Mouse (Mus musculus) adrenal gland, postnatal 36 days (tissue): ENCODE measurements around the gene Odf4. TPM values are rescaled to one million over a fixed set of nuclear protein-coding genes. Genes with fewer than 3 reads are reported as not detected.

Experiments used
- DNase-seq, 2 experiments: peaks; one replicate each; pipeline ENCODE4 v3.0.0; 2021; ENCODE audit warnings: mixed read lengths in 1 of 2
- total RNA-seq, 2 experiments: library from RNA; stranded (reverse); gene quantifications; 2 replicates each; pipeline ENCODE4 v1.2.3; 2021

The Odf4 gene
- total RNA-seq, 2 experiments from 2014 or later: 0.46 TPM; not detected in 1

GRCm38 (mm10) chr11:68902367-68902766 lies 24.5 kb downstream of the Odf4 start:
- DNase-seq: no peak

DNA sequence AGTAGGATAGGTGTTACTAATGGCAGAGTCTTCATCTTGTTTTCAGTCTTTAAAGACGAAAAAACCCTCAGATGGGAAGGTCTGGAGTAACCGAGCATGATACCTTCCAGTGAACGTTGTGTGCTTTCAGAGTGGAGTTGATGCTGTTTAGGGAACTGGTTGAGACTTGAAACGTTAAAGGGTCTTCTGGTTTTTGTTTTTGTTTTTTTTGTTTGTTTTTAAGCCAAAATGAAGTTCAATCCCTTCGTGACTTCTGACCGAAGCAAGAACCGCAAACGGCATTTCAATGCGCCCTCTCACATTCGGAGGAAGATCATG lies 24.9 kb downstream of the Odf4 start:
- no peak for DNase-seq

DNA sequence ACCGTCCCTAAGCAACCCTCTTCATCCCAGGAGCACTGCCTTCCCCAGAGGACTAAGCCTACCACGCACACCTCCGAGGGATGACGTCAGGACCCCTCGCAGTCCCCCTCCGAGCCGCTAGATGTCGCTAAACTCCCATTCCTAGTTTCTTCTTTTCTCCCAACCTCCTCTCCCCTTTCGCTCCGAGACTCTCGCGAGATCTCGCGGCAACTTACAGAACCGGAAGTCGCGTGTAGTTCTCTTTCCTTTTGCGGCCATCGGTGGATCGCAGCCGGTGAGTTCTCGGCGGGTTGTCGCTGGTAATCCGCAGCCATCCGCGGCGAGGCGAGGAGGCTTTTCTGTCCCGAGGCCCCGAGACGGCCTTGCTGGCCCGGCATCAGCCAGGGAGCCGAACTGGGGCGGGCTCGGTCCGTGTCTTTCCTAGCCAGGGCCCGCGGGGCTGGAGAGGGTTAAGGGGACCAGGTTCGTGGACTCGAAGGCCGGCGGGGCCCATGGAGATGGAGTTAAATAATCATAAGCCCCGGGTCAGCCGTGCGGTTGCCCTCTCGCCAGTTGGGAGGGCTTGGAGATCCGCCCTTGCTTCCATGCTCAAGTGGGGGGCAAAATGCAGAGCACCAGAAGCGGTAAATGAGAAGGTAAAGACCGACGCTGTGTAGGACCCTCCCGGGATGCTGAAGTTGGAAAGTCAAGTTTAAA lies 25.4 kb downstream of the Odf4 start, which contains the start of gene Rpl26:
Rpl26 (plus strand) TSS at position 233 of the 696 bp plus-strand sequence.
- peak; percentile 97 for DNase-seq

DNA sequence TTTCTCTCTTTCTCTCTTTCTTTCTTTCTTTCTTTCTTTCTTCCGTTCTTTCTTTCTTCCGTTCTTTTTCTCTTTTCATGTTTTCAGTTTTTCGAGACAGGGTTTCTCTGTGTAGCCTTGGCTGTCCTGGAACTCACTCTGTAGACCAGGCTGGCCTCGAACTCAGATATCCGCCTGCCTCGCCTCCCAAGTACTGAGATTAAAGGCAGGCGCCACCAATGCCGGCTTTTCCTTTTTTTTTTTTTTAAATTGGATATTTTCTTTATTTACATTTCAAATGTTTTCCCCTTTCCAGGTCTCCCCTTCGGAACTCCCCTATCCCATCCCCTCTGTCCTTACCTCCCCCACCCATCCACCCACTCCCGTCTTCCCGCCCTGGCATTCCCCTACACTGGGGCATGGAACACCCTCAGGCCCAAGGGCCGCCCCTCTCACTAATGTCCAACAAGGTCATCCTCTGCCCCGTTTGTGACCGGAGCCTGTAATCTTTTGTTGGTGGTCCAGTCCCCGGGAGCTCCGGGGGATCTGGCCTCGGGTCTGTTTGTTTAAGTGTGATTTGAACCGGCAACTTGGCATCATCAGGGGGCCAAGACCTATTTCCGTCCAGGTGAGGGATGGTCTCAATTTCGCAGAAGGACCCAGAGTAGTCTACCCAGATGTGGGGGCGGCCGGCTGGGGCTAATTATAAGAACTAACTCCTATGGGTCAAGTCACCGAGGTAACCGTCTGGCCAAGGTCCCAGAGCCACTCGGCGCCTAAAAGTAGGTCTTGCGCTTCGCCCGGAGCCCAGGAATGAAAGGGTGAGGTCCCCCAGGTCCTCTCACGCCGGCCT lies 26.1 kb downstream of the Odf4 start:
- no peak for DNase-seq

DNA sequence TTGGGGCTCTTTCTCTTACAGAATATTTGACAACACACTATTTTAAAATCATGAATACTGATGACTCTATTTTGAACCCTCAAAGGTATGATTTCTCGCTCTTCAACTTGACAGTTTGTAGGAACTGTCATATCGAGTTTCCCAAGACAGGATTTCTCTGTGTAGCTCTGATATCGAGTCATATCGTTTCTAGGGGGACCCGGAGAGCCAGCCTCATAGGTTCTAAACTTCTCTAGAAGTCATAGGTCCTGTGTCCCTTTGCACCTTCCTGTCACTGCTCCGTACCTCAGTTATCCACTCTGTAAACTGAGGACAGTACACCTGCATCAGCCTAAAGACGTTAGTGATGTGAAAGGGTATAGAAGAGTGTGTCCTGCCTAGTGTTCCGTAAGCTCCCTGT lies 27.1 kb downstream of the Odf4 start:
- DNase-seq: no peak

DNA sequence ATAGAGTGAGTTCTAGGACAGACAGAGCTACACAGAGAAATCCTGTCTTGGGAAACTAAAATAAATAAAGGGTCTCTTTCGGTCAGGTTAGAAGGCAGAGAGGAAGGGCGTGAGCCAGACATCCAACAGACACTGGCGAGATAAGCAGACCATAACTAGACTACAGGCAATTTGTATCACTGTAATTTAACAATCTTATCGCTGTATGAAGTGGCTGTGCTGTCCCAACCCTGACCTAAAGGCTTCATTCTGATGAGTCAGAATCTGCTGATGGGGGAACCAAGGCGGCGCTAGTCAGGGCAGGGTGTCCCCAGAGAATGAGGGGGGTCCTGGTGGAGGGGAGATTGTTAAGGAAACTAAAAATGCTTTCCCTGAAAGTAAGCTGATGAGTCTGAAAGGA lies 28.1 kb downstream of the Odf4 start:
- no peak for DNase-seq

DNA sequence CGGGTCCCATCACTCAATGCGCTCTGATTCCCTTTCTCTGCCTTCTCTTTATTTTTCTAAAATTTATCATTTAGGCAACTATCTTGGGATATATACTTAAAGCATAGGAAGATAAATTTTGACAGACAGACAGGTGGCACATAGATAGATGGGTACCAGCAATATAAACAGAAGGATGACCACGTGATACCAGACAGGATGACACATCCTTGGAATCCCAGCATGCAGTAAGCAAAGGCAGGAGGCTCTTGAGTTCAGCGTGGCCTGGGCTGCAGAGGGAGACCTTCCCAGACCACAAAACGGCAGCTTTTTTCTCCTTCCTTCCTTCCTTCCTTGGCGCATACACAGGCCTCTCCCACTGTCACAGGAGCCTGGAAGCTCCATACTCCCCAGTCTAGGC lies 29.0 kb downstream of the Odf4 start:
- no peak for DNase-seq

DNA sequence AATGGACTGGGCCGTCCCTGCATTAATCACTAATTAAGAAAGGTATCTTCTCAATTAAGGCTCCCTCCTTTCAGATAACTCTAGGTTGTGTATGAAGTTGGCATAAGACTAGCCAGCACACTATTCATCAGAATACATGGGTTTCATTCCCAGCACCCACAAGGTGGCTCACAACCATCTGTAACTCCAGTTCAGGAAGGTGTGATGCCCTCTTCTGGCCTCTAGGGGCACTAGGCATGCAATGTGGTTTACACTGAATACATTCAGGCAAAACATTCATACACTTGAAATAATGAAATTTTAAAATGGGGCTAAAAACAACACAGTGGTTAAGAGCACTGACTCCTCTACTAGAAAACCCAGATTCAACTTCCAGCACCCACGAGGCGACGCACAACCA lies 29.8 kb downstream of the Odf4 start:
- DNase-seq: peak in 1 of 2 experiments; percentile 35

- DNase-seq: no peak
Observed at GRCm38 (mm10) chr11:68896247-68896646, 30.6 kb downstream of the Odf4 start.

GRCm38 (mm10) chr11:68893911-68894464 lies 32.9 kb downstream of the Odf4 start:
- no peak for DNase-seq

DNA sequence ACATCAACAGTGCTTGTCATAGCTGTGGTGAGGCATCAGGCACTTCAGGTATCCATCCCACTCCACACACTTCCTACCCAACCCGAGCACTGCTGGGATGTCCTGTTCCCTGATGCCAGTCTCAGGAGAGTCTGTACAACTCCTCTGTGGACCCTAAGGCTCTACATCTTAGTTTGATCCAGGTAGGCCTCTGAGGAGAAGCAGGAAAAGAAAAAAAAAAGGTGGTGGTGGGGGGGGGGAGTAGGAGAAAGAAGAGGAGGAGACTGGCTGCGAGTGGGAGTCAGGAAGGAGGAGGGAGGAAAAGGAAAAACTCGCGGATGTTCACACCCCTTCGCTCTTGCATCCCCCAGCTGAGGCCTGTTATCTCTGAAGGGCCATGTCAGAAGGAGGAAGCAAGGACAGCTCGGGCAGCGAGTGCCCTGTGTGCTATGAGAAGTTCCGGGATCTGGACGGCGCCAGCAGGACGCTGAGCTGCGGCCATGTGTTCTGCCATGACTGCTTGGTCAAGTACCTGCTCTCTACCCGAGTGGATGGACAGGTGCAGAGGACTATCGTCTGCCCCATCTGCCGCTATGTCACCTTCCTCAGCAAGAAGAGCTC lies 34.5 kb downstream of the Odf4 start:
- DNase-seq: peak in 1 of 2 experiments; percentile 36

GRCm38 (mm10) chr11:68891823-68892222 lies 35.1 kb downstream of the Odf4 start:
- no peak for DNase-seq

GRCm38 (mm10) chr11:68890625-68891024 lies 36.3 kb downstream of the Odf4 start:
- DNase-seq: peak in 1 of 2 experiments; percentile 31

GRCm38 (mm10) chr11:68888653-68889052 lies 38.2 kb downstream of the Odf4 start:
- no peak for DNase-seq

- DNase-seq: no peak
Observed at GRCm38 (mm10) chr11:68888253-68888652, 38.6 kb downstream of the Odf4 start, which contains the start of gene Rnf222. Gene Rnf222, plus strand, starts transcription at chr11:68888553.

- no peak for DNase-seq
Observed at GRCm38 (mm10) chr11:68886091-68886490, 40.8 kb downstream of the Odf4 start.

DNA sequence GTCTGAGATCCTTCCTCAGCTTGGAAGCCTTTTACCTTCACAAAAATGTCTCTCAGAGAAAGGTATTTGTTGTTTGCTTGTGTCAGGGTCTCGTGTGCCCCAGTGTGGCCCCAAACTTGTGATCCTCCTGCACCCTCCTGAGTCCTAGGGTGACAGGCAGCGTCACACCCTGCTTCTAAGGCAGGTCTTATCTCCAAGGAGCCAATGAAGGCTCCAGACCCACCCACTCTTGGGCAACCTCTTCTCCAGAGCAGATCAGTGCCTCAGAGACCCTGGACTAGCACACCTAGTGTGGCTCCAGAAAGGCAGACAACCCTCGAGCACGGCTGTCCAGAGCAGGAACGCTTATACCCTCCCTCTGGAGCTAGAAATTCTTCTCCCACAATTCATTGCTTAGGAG lies 42.5 kb downstream of the Odf4 start:
- no peak for DNase-seq

DNA sequence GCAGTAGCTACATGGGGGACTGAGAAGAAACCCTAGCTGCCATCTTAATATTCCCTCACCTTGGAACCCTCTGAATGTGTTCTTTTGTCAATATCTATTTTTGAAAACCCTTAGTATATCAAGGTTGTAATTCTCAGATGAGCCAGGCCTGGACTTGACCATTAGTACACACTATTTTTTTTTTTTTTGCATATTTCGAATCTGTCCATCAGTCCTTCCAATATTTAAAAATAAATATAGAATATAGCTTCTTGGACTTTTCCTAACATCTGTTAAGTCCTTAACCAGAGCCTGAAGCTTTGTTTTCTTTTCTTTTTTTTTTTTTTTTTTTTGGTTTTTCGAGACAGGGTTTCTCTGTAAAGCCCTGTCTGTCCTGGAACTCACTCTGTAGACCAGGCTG lies 43.0 kb downstream of the Odf4 start:
- DNase-seq: no peak

DNA sequence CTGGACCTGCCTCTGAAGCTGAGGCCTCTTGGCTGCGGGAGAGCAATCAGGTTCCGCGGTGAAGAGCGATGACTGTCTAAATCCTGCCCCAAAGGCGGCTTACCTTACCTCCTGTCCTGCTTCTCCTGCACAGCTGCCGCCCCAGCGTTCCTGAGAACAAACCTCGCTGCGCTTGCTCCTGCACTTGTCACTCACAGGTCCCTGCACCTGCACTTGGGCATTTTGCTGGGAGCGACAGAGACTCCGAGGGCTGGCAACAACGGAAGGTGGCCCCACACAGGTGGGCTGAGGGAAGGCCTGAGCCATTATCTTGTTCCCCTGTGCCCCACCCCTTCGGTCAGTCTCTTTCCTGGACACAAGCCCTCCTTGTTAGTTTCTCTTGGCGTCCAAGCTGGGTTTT lies 44.8 kb downstream of the Odf4 start:
- DNase-seq: no peak

- no peak for DNase-seq
Observed at GRCm38 (mm10) chr11:68878811-68879210, 48.1 kb downstream of the Odf4 start.

- DNase-seq: peak; percentile 77 to 83
Observed at GRCm38 (mm10) chr11:68874841-68875240, 52.0 kb downstream of the Odf4 start.
